Mouse (Mus musculus) testis, adult 2 months (tissue): ENCODE results near the gene 1700109H08Rik.

Source experiments
- CTCF ChIP-seq: fragments of 200-500 bp; IDR thresholded peaks from 2 replicates; pipeline ENCODE4 v1.5.1; 2012; ENCODE audit warnings: low read depth, mild to moderate bottlenecking, inconsistent platforms, low read length, moderate library complexity; ENCODE audit not compliant: control insufficient read depth, insufficient read depth, insufficient replicate concordance
- POLR2A ChIP-seq: fragments of 200-500 bp; IDR thresholded peaks from 2 replicates; pipeline ENCODE4 v1.6.1; 2012; ENCODE audit warnings: low read depth, mild to moderate bottlenecking, inconsistent platforms, low read length, moderate library complexity; ENCODE audit not compliant: control insufficient read depth

DNA sequence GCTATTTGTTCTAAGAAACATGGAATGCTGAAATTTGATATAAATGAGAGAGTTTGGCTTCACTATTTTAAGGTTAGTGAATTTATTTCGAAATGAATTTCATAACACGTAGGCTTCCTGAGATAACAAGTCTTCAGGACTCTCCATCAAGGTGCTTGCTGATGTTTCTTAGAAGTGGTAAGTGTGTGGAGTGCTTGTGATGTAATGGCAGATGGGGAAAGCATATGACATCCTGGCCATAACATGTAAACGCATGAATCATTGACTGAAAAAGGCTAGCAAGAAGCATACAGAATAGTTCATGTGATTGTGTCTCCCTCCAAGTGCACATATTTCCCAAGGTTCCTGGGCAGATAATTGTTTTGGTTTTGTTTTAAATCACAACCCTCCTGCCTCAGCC, 29.4 kb downstream of the 1700109H08Rik start:
- TF ChIP-seq POLR2A: no peak
- no peak for TF ChIP-seq CTCF
